Mouse (Mus musculus) c-Kit-negative CD71-positive TER-119-positive erythroid progenitor cells, embryonic 14.5 days (primary cell): ENCODE results near the gene Mptx1.
"Not testable (repeated sequence)": the region's sequence is repeated elsewhere in the genome, so short reads cannot be mapped to it uniquely, and the experiment has no call there.

Source experiments
- DNase-seq: peaks from one replicate; pipeline ENCODE4 v3.0.0-alpha.2; 2013; ENCODE audit warnings: low read depth, low spot score

Gene Mptx1

DNA sequence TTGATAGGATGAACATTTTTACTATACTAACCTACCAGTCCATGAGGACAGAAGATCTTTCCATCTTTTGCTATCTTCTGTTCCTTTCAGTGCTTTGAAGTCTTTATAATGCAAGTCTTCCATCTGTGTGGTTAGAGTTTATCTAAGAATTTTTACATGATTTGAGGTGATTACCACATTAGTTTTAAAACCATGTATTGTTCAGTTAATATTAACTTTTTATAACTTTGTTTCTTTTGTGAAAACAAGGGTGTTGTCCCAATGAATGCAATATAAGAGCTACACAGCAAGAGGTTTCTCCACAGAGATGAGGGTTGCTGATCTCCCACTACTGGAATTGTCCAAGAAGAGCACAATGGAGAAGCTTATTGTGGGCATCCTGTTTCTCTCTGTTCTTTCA is at the start of gene Mptx1:
Gene Mptx1 (plus strand): TSS at position 301 of the 400 bp plus-strand sequence.
- DNase-seq = no peak

DNA sequence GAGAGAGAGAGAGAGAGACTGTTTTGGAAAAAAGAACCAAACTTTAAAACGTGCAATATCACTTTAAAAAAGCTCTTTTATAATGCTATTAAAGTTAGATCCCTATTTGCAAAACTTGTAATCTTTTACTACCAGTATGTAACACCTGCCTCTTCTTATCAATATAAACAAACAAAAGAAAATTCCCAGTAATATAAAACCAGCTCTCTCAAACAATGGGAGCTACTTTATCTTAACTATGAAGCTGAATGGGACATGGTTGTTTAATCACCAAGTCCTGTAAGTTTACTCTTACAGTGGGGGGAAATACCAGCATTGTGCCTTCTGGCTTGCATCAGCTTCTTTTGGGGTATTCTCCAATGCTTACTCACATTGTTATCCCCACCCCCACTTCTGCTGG is 27.2 kb upstream of the Mptx1 start:
- DNase-seq = no peak

DNA sequence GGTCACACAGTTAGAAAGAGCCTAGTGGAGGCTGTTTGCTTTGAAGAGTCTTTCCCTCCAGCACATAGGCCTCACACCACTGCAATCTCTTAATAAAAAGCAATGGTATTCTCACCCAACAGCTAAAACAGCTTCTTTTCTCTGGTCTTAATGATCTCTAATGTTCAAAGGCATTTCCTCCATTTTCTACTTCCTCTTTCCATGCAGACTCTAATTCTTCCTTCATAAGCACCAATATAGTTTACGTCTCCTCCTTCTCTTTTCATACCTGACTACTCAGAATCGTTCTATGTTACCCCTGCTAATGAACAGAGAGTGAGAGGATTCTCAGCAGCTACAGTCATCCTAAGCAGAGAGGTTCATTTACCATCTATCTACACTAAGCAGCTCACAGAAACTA is 13.0 kb upstream of the Mptx1 start:
- no peak for DNase-seq

DNA sequence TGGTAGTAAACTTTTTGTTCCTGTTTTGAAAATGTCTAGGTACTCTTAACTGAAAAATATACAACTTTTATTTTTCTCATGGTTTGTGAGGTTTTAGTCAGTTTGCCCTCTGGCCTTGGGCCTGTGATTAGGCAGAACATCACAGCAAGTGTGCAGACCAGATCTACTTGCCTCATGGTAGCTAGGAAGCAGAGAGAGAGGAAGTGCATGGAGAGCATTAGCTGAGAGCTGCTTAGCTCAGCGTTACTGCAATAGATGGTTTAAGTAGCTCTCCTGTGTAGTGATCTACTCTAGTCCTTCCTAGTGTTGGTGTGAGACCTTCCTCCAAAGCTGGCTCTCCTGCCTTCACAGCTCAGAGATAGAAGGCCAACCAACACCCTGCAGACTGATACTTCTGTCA is 23.3 kb downstream of the Mptx1 start:
- DNase-seq = not testable (repeated sequence)

DNA sequence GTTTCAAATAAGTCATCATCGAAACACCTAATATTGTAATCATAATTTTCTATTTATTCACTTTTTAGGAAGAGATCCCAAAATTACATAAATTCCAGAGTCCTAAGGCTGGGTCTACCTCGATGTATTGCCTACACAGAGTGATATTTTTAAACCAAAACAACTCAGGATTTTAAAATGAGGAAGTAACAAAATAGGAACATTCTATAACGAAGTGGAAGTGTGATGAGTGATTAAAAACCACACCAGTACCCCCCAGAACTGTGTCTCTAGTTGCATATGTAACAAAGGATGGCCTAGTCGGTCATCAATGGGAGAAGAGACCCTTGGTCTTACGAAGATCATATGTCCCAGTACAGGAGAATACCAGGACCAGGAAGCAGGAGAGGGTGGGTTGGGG is 24.3 kb downstream of the Mptx1 start:
- no peak for DNase-seq

DNA sequence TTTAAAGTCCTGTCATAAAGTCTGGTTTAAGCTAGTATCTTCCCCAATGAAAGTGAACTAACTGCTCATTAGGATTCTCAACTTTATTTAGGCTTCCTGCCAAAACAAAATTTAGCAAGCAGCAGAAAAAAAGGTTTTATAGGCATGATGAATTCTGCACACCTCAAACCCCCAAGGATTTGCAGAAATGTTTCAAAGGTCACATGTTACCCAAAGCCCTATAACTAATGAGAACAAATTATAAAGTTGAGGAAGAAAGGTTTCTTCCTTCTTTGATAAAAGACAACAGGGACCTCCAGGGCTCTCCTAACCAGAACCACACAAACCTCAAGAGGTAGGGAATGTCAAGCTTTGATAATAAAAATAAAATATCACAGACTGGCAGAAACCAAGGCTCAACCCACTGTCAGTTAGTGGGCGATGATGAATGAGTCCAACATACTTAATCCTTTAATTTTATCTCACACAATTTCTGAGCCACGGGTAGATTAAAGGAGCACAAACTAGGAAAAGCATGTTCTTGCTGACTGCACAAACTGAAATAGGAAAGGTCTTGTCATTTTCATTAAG is 34.6 kb downstream of the Mptx1 start, which contains the start of gene Olfr417:
Gene Olfr417 (plus strand): TSS at position 241 of the 570 bp plus-strand sequence.
- no peak for DNase-seq

DNA sequence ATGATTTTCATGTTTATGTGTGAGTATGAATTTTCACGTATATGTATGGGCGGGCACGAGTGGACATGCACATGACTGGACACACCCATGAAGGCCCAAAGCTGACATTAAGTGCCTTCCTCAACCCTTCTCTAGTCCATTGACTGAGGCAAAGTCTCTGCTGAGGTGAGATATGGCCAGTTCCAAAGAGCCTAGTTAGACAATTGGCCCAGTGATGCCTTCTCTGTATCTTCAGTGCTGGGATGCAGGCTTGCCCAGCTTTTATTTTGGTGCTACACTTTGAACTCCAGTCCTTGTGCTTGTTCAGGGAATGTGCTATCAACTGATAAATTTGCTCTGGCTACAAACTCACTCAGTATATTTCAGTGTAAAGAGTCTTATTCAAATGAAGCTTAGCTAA is 43.5 kb downstream of the Mptx1 start:
- DNase-seq = no peak
